Mouse (Mus musculus): ENCODE measurements around the gene Vsig8.

Gene Vsig8

GRCm38 (mm10) chr1:172555638-172556037, at the start of gene Vsig8:
TSS of gene Vsig8 (plus strand) at chr1:172555938.
- DNase-seq = no peak

GRCm38 (mm10) chr1:172507001-172507400, 48.7 kb upstream of the Vsig8 start:
- DNase-seq = no peak

GRCm38 (mm10) chr1:172507701-172508100, 48.0 kb upstream of the Vsig8 start:
- no peak for DNase-seq

- no peak for DNase-seq
Measured at GRCm38 (mm10) chr1:172508172-172508571, 47.6 kb upstream of the Vsig8 start.

DNA sequence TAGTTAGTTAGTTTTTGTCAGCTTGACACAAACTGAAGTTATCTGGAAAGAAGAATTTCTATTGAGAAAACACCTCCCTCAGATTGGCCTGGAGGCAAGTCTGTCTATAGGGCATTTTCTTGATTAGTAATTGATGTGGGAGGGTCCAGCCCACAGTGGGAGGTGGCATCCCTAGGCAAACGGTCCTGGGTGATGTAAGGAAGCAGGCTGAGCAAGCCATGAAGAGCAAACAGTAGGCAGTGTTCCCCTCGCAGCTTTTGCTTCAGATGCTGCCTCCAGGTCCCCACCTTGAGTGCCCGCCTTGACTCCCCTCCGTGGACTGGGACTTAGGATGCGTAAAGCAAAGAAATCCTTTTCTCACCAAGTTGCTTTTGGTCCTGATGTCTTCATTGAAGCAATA, 46.5 kb upstream of the Vsig8 start:
- DNase-seq = no peak

DNA sequence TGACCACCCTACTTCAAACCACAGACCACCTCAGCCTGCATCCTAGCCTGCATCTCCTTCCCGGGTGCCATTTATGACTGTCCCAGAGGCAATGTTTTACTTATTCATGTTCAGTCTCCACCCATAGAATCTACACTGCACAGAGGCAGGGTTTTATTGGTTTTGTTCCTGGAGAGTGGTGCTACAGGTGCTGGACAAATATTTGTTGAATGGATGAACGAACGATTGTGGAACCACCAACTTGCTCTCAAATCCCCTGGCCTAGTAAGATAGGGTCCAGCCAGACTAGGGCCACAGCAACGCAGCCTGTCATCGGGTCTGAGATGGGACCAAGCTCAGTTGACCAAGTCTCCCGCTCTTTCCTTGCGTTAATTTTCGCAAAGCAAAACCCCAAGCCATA, 45.8 kb upstream of the Vsig8 start:
- DNase-seq = no peak

DNA sequence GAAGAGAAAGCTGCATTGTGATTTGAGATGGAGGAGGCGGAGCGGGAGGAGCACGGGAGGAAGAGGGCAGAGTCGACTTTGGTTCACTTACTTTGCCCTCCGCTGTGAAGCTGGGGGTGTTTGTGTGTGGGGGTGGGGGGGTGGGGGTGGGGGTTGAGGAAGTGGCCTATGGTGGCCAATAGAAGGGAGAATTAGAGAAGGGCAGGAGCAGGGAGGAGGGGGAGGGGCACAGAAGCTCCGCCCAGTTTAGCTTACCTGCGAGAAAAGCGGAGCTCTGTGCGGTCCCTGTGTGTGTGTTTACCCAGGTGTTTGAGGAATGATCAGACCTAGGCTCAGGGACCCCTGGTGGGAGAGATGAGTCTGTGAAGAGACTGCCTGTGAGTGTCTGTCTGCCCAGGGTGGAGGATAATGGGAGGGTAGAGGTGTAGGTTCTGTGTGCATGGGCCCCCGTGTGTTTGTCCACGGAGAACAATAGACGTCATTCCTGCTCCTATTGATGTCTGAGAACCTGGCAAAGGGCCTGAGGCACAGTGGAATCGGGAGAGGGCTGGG, 45.2 kb upstream of the Vsig8 start:
- DNase-seq = peak; percentile 55 to 73

GRCm38 (mm10) chr1:172512962-172513361, 42.8 kb upstream of the Vsig8 start:
- DNase-seq = peak; percentile 77 to 86

DNA sequence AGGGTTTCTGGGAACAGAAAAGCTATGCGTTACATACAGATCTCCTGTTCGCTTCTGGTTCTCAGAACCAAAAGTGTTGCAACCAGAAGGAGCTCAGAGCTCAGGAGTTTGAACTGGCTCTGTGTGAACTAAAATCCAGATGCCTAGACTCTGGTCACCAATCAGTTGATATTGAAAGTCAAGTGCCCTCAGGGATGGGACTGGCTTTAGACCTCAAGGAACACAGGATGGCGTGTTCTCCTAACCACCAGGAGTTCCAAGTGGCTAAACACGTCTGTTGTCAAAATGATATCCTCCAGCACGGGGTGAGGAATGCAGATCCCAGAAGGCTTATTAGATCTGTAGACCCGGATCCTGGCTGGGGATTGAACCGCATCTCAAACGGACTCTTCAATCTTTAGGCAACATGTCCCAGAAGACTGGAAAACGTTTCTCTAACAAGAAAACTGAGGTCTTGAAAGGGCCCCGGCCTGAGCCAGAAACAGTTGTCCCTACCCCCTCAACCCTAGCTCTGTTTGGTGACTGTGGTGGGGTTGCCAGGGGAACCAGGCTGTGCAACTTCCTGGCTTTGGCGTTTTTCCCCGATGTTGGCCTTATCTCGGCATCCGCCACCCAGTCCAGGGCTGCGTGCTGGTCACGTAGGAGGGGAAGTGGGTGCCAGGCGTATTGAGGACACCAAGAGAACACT, 42.1 kb upstream of the Vsig8 start:
- DNase-seq = peak; percentile 42 to 62

- DNase-seq = no peak
Measured at GRCm38 (mm10) chr1:172514213-172514529, 41.6 kb upstream of the Vsig8 start.

DNA sequence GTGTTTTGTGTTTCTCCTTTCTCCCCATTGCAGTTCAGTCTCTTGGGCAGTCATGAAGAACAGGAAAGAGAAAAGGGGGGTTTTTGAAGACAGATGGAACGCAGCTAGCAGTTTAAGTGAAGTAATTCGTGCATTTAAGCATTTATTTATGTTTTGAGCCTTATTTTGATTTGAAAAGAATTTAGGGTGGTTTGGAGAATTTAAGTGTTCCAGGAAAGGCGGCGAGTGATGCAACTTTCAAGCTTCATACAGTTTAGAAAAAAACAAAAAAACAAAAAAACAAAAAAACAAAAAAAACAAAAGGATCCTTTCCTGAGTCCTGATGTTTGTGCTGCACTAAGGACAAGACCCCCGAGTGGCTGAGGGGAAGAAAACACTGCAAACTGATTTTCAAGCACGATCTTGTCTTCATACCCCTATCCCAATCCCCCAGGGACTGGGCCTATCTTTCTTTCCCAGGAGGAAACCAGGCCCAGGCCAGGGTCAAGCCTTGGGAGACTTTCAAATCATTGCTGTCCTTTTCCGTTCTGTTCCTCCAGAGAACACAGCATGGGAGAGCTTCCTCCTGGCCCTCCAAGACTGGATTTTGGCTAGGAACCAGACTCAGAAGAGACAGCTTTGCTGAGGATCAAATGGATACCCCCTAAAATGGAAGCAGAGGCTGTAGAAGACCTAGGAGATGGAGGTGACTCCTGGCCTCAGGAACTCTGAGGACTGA, 41.0 kb upstream of the Vsig8 start:
- peak; percentile 34 to 60 for DNase-seq

GRCm38 (mm10) chr1:172515396-172515795, 40.3 kb upstream of the Vsig8 start:
- peak in 1 of 2 experiments; percentile 52 for DNase-seq

DNA sequence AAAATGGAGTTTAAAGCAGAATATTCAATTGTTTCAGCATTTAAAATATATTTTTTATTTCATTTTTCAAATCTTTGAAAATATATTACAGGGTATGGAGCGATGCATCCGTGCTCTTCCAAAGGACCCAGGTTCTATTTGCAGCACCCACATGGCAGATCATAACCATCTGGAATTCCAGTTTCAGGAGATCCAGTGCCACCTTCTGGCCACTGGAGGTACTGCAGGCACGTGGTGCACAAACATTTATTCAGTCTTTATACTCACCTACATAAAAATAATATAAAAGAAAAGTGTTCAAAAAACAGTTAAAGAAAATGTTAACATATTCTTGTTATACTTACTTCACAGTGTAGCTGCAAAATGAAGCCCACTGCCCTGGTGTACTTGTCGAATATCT, 37.7 kb upstream of the Vsig8 start:
- DNase-seq = no peak

DNA sequence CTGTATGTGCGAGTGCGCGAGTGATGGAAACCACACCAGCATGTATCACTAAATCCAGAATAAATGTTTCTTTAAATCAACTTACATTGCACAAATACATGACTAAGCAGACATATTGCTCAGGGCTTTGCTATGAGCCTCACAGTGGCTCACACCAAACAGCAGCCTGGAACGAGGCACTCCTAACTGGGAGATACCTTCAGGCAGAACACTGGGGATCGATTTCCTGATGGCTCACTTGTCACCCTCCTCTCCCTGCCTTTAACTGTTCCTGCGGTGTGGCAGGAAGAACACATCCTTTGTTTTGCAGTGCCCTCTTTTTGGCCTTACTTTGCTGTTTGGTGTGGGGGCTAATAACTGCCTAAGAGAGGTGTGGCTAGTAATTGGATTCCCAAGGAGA, 36.1 kb upstream of the Vsig8 start:
- no peak for DNase-seq

DNA sequence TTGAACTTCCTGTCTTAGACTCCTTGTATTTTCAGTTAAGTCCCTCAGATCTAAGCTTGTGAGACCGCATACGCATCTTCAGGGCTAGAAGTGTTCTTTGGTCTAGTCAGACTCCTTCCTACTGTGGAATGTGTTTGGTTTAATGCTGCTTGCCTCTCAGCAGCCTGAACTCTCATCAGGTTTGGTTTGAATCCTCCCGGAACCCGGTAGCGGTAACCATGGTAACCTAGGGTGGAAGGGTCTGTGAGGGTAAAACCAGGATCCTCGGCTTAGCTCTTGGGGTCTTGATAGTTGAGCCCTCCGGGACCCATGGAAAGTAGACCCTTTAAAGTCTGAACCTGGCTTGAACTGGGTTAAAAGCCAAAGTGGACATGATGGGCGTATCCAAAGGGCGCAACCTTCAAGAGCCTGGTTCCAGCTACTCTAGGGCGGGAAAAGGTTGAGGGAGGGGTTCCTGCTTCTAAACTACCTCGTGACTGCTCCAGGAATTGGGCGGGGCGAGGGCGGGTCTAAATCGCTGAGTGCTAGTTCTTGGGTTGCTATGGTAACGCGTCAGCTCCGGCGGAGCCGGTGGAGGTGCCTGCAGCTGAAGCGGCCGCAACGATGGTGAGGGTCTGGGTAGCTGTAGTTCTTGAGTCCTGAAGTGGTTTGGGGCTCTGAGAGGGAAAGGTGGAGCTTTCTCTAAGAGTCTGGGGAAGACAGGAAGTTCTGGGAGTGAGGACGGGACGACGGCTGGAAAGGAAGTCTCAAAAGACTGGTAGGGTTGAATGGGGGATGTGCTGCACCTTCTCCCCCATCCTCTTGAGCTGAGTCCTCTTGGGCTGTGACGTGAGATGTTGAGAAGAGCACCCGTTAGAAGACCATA, 34.9 kb upstream of the Vsig8 start, which contains the start of gene Cfap45:
Gene Cfap45 (plus strand): TSS at position 226 of the 865 bp plus-strand sequence.
- peak; percentile 92 to 95 for DNase-seq

- no peak for DNase-seq
Measured at GRCm38 (mm10) chr1:172522524-172522923, 33.2 kb upstream of the Vsig8 start.

GRCm38 (mm10) chr1:172523699-172524101, 32.0 kb upstream of the Vsig8 start:
- peak; percentile 43 to 61 for DNase-seq

DNA sequence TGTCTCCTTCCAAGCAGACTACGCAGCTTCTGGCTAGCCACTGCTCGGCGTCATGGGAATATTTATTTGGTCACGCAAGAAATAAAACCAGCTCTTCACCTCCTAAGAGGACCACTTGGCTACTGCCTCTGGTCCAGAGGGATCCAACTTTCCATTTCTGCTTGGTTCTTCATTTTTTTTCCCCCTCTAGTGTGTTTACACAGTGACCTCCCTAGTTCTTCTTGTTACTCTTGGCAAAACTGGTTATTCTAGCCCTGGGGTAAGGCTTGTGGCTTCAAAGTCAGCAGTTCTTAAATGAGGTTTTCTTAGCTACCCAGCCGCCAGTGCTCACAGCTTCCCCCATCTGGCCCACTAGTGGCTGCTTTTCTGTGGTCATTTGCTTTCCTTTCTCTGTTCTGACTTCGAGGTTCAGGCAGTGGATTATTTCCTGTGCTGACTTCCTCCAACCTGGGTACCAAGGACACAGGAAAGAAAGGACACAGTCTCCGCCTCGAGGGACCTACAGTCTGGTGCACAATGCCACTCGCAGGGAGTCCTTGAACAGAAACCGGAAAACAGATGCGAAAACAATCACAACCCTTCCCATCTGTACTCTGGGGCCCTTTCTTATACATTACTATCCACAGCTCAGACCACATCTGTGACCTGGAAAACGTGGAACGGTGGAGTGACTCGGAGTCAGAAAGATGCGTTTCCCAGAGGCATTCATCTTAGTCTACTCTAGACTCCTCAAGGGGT, 30.5 kb upstream of the Vsig8 start:
- DNase-seq = peak; percentile 46 to 60

DNA sequence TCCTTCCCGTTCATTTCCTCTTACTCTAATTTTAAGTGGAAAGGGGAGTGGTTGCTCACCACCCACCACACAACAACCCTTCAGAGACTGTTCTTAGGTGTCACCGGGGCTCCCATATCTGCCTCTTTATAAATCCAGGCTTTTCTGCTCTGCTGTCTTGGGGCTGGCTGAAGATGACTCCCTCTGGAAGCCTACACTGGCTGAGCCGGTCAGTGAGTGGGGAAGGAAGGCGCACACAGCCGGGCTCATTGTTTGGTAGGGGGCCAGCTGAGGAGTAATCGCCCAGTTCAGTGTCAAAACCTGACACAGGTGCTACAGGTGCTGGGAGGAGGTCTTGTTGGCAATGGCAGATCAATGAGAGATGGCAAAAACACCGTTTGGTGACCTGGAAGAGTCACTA, 29.8 kb upstream of the Vsig8 start:
- DNase-seq = no peak

GRCm38 (mm10) chr1:172526380-172527081, 29.2 kb upstream of the Vsig8 start:
- no peak for DNase-seq

GRCm38 (mm10) chr1:172527431-172527830, 28.3 kb upstream of the Vsig8 start:
- no peak for DNase-seq

GRCm38 (mm10) chr1:172528701-172529100, 27.0 kb upstream of the Vsig8 start:
- peak; percentile 95 to 96 for DNase-seq

Data from kidney, postnatal 4 days (tissue).